Mouse (Mus musculus): ENCODE data around the gene Acsm1.
A peak's percentile ranks its signal among the peaks of the same experiment; 100 is the strongest.

Acsm1 gene

DNA sequence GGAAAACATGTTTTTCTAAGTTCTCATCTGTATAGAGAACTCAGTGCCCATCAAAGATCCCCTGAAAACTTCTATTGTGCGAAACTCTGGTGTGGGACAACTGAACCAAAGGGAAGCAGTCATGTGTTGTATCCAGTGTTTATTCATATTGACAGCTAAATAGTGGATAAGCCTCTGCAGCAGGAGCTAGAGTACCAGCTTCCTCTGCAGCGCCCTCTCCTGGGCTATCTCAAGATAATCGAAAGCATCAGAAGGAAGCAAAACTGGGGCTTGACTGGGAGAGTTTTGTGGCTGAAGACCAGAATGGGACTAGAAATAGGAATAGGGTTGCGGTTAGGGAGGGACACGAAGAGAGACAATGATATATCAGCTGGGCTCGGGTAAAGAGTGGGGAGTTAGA is 64.1 kb downstream of the Acsm1 start:
- no peak for DNase-seq (ENCODE audit: low spot score in 2 of 2)

DNA sequence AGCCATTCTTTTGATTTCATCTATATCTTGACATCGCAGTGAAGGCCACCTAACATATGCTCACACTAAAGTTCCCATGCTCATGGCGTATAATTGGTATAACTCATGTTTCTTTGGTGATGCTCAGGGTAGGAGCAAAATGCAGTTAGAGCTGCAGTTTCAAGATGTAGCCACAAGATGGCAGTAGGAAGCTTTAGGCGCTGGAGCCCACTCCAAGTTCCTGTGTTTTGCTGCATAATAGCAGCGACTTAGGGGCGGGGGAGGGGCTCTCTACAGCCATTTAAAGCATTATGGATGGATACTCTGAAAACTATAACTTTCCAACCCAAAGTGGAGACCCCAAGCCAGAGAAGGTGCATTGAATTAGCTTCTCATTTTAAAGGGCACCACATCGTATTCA is 66.6 kb downstream of the Acsm1 start:
- DNase-seq (ENCODE audit: low spot score in 2 of 2) = peak in 1 of 2 experiments; percentile 5

DNA sequence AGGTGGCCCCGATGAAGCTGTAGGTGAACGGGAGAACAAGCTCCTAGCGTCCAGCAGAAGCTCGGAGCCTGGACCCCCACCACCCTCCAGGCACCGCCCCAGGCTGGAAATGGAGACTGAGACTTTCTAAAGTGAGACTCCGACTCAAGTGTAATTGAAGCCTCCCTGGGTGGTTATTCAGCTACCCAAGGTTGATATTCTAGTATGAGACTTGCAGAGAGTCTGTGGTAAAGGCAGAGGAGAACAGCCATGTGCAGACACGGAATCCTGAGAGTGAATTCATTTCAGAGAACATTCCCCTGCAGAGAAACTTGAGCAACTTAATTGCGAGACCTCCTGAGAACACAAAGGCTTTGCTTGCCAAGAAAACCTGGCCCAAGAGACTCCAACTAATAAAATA is 73.3 kb downstream of the Acsm1 start:
- DNase-seq (ENCODE audit: low spot score in 2 of 2) = no peak

GRCm38 (mm10) chr7:119682699-119683098 is 75.9 kb downstream of the Acsm1 start:
- no peak for DNase-seq (ENCODE audit: low spot score in 2 of 2)

DNA sequence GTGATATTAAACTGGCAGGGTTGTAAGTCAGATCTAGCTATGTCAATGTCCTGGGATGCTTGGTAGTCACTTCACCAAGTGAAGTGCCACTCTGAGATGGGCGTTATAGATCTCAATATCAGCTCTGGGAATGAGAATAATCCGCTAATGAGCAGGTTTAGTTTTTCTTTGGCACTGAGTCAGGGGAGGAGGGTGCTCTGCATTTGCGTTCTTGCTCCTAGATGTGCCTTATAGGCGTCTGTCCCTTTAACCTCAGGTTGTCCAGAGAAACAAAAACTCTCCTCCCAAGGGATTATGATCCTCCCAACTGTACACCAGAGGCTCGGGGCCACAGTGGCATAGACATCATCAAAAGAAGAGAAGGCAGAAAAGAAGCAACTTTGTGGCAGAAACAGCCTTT is 82.9 kb downstream of the Acsm1 start, which contains the start of gene Acsm4:
TSS of gene Acsm4 (plus strand) at position 301 of the 400 bp plus-strand sequence.
- DNase-seq (ENCODE audit: low spot score in 2 of 2) = no peak

DNA sequence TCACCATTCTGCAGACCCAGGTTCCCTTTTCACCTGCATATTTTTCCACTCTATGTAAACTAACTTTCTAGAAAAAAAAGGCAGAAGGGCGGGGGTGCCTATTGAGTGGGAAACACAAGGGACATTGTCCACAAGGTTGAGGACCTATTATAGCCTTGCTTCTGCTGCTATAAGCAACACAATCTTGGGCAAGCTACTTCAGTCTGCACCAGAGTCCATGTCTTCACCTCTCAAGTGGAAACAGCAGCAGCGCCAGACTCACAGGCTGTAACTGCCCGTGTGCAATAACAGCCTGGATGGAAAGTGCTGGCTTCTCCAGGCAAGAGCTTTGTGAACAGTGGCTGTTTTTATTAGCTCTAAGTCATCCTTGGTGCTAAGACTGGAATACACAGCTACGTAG is 85.5 kb downstream of the Acsm1 start:
- no peak for DNase-seq (ENCODE audit: low spot score in 2 of 2)

- no peak for DNase-seq (ENCODE audit: low spot score in 2 of 2)
Measured at GRCm38 (mm10) chr7:119694926-119695325, 88.1 kb downstream of the Acsm1 start.

Data from urinary bladder, adult 18-20 months (tissue).